Mouse (Mus musculus) ES-Bruce4 (cell line): ENCODE results near the gene Apol11a.

Experiments used
- CTCF ChIP-seq: IDR thresholded peaks from one replicate; pipeline ENCODE4 v1.8.1; 2011; ENCODE audit warnings: low read depth, low read length
- EP300 ChIP-seq: IDR thresholded peaks from 2 replicates; pipeline ENCODE4 v1.6.1; 2011; ENCODE audit warnings: low read depth, low read length; ENCODE audit not compliant: insufficient read depth

GRCm38 (mm10) chr15:77482140-77482794, 25.8 kb upstream of the Apol11a start:
- TF ChIP-seq CTCF, result no peak
- no peak for TF ChIP-seq EP300
